Mouse (Mus musculus) limb, embryonic 12.5 days (tissue): Measurements from ENCODE around the gene Rapgef2. TPM values are rescaled to one million over a fixed set of nuclear protein-coding genes. Genes with fewer than 3 reads are reported as not detected.

ENCODE experiments used
- ATAC-seq: fragments of 200-750 bp; cut with Nextera tagmentation; 2 replicates; pipeline ENCODE4 v1.8.0; 2017; ENCODE audit warnings: low read depth, moderate TSS enrichment; ENCODE audit not compliant: insufficient number of reproducible peaks, insufficient read depth, low FRiP score, low TSS enrichment
- H3K27ac ChIP-seq: fragments of 300-500 bp; sonication (generic); 2 replicates; pipeline ENCODE4 v1.5.1; 2016; ENCODE audit warnings: mild to moderate bottlenecking, moderate library complexity
- H3K27me3 ChIP-seq: fragments of 300-500 bp; sonication (generic); 2 replicates; pipeline ENCODE4 v1.6.1; 2016; ENCODE audit warnings: mild to moderate bottlenecking, moderate library complexity
- H3K36me3 ChIP-seq: fragments of 300-500 bp; sonication (generic); 2 replicates; pipeline ENCODE4 v1.6.1; 2016; ENCODE audit warnings: mild to moderate bottlenecking, moderate library complexity
- H3K4me1 ChIP-seq: fragments of 300-500 bp; sonication (generic); replicated peaks from 2 replicates; pipeline ENCODE4 v1.6.1; 2016
- H3K4me2 ChIP-seq: fragments of 300-500 bp; sonication (generic); 2 replicates; pipeline ENCODE4 v1.6.1; 2016; ENCODE audit warnings: mild to moderate bottlenecking, moderate library complexity
- H3K4me3 ChIP-seq: fragments of 300-500 bp; sonication (generic); replicated peaks from 2 replicates; pipeline ENCODE4 v1.5.1; 2016; ENCODE audit warnings: mild to moderate bottlenecking
- H3K9ac ChIP-seq: fragments of 300-500 bp; sonication (generic); replicated peaks from 2 replicates; pipeline ENCODE4 v1.6.1; 2016; ENCODE audit warnings: mild to moderate bottlenecking, moderate library complexity
- H3K9me3 ChIP-seq: fragments of 300-500 bp; sonication (generic); 2 replicates; pipeline ENCODE4 v1.6.1; 2016; ENCODE audit warnings: mild to moderate bottlenecking, moderate library complexity
- WGBS: fragments of 180-500 bp; shearing (Covaris S2); methylation state at CpG from one replicate; pipeline ENCODE4 v1.1.7; 2016; 5-methylcytosine and 5-hydroxymethylcytosine counted together
- polyA plus RNA-seq: library from polyadenylated mRNA; unstranded; fragments of >200 nt; fragmentation: Nextera tagmentation; extraction: Ambion mirVana; gene quantifications from 2 replicates; pipeline ENCODE4 v1.2.1, GENCODE M21; 2016

Rapgef2 gene
- polyA plus RNA-seq, 1 experiment from 2014 or later, result 9.8 TPM

DNA sequence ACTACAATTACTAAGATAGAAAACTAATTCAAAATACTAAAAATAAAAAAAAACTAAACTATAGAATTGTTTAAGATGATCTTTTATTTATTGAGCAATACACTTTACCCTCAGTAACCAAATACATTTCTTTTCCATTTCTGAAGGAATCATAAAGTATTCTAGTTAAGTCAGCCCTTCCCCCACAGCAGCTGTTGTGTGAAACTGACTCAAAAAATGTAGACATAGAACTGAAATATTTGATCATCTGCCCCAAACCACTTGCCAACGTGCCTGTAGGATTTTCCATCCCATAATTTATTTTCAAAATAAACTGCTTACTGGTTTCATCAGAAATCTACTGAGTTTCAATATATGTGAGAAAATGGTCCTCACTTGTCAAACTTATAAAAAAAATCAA, 36.4 kb downstream of the Rapgef2 start:
- Histone ChIP-seq H3K9ac (no peak overlapping the region), H3K4me3 (no peak overlapping the region), H3K27me3 (no peaks in the 10 kb centered on the region), H3K27ac (no peak overlapping the region), H3K4me1 (peaks cover 14% of the 10 kb centered on the region; the same call in 1 of the 2 replicates), H3K9me3 (peaks cover 5% of the 10 kb centered on the region; the same call in 1 of the 2 replicates), H3K36me3 (no peaks in the 10 kb centered on the region), H3K4me2 (no peak overlapping the region)
- 71% methylated on average over 1 of the region's 1 CpGs for WGBS
- ATAC-seq, result no peak

DNA sequence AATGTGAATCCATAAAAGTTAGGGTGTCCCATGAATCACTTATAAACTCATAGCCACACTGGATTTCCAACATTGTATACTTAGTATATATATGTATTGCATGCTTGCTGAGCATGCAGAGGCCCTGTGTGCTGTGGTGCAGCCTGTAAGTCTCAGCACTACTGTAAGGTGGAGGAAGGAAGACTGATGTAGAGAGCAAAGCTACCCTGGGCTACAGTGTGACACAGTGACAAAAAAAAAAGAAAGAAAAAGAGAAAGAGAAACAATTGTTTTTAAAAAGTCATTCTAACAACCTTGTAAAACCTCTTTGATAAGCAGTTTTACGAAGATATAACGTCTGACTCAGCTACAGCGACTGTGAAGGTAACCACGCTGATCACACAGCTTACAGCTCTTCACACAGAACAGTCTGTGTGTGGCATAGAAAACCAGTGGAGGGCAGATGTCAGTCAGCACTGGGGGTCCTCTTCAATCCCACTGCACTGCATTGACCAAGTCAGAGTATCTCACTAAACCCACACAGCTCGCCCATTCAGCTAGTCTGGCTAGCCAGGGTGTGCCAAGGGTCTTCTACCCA, 37.6 kb downstream of the Rapgef2 start:
- no peak overlapping the region for H3K9ac ChIP-seq
- 78% methylated on average over 5 of the region's 5 CpGs for WGBS
- no peak for ATAC-seq

DNA sequence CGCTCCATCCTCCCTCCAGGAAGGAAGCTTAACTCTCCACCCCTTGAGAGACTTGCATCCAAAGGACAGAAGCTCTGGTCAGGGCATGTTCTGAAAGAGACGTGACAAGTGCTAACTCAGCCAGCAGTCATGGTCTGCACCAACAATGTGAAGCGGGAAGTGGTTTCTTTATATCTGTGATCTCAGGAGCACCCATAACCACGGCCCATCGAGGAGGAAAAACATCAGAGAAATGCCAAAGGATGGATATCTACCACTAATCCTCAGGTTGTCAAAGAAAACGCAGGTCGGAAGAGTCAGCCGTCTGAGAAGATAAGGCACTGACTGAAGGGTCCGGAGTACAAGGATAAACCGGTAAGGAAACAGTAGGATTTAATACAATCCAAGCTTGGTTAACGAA, 38.1 kb downstream of the Rapgef2 start:
- H3K27me3 ChIP-seq, result no peaks in the 10 kb centered on the region
- no peak overlapping the region for H3K4me2 ChIP-seq
- H3K9ac ChIP-seq, result no peak overlapping the region
- 88% methylated on average over 11 of the region's 11 CpGs for WGBS
- H3K9me3 ChIP-seq, result peaks cover 5% of the 10 kb centered on the region; the same call in 1 of the 2 replicates
- ATAC-seq, result no peak
- H3K36me3 ChIP-seq, result no peaks in the 10 kb centered on the region
- H3K27ac ChIP-seq, result no peak overlapping the region
- peaks cover 14% of the 10 kb centered on the region; the same call in 1 of the 2 replicates for H3K4me1 ChIP-seq
- H3K4me3 ChIP-seq, result no peak overlapping the region

More for the DNA sequence above, 37.6 kb downstream of the Rapgef2 start:
- H3K36me3 ChIP-seq, result no peaks in the 10 kb centered on the region
- no peak overlapping the region for H3K4me3 ChIP-seq
- peaks cover 5% of the 10 kb centered on the region; the same call in 1 of the 2 replicates for H3K9me3 ChIP-seq
- H3K27ac ChIP-seq, result no peak overlapping the region
- peaks cover 14% of the 10 kb centered on the region; the same call in 1 of the 2 replicates for H3K4me1 ChIP-seq
- no peaks in the 10 kb centered on the region for H3K27me3 ChIP-seq
- H3K4me2 ChIP-seq, result no peak overlapping the region

DNA sequence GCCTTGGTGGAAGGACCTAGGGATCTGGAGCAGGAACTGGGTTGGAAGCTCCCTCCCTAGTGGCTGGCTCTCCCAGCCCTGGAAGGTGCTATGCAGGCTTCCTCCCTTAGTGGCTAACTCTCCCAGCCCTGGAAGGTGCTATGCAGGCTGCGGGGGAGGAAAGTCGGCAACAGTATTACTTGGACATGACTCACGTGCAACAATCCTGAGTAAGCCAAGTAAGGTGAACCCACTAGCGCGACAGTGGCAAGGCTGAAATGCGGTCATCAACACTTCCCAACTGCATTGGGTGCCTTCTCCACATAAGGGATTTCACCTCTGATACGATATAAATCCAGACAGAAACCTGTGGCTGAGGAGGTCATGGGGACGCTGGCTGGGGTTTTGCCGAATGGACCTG, 42.0 kb downstream of the Rapgef2 start:
- Histone ChIP-seq H3K4me2 (no peak overlapping the region), H3K27ac (no peak overlapping the region)

DNA sequence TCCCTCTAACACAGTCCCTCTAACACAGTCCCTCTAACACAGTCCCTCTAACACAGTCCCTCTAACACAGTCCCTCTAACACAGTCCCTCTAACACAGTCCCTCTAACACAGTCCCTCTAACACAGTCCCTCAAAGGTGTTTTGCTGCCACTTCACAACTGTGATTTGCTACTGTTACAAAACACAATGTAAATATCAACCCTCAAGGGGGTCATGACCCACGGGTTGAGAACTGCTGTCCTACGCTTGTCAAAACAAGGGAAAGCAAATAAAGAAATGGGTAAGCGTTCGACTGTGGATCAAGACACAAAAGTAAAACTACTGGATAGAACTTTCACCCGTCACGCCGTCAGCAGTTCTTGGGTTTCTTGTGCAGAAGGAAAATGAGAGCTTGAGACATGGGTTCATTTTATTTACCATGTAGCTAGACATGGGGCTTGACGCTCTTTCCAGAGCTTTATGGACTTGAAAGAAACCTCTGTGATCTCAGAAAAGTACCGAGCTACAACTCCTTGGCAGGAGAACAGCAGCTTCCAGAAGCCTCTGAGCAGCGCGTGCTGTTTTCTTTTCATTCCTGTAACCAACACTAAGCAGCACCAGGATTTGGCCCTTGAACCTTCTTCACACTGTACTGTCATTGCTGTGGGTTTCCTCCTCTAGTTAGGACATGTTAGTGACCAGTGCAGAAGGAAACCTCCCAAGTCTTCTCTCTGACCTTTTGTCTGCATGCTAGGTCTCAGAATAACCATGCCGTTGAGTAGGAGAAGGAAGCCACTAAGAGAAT, 43.2 kb downstream of the Rapgef2 start:
- Histone ChIP-seq H3K27ac (no peak overlapping the region), H3K4me3 (no peak overlapping the region), H3K9ac (no peak overlapping the region), H3K4me2 (no peak overlapping the region), H3K27me3 (no peaks in the 10 kb centered on the region), H3K9me3 (no peaks in the 10 kb centered on the region), H3K36me3 (no peaks in the 10 kb centered on the region), H3K4me1 (peaks cover 8% of the 10 kb centered on the region; the same call in 1 of the 2 replicates)
- 76% methylated on average over 12 of the region's 12 CpGs for WGBS
- no peak for ATAC-seq

More for the DNA sequence above, 42.0 kb downstream of the Rapgef2 start:
- H3K4me3 ChIP-seq, result no peak overlapping the region
- ATAC-seq, result no peak
- H3K9me3 ChIP-seq, result no peaks in the 10 kb centered on the region
- no peaks in the 10 kb centered on the region for H3K36me3 ChIP-seq
- WGBS, result 84% methylated on average over 9 of the region's 9 CpGs
- no peak overlapping the region for H3K9ac ChIP-seq
- H3K27me3 ChIP-seq, result no peaks in the 10 kb centered on the region
- peaks cover 14% of the 10 kb centered on the region; the same call in 1 of the 2 replicates for H3K4me1 ChIP-seq

DNA sequence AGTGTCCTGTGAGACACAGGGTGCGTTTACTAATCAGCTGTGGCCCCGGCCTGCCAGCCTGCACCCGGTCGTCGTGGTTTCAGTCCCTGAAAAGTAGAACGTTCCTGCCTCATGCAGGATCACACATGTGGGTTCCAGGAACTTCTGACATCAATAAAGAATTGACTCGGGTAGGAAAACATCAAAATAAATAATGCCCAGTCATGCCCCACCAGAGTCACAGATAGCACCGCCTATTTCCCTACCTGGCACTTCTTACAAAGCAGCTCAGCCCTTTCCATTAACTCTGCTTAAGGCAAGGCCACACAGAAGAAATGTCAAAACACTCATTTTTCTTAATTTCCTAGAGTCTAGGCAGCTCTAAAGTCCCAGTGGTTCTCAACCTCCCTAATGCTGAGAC, 44.0 kb downstream of the Rapgef2 start:
- Histone ChIP-seq H3K36me3 (no peaks in the 10 kb centered on the region), H3K27ac (no peak overlapping the region), H3K4me1 (peaks cover 4% of the 10 kb centered on the region; the same call in 1 of the 2 replicates), H3K4me2 (no peak overlapping the region), H3K27me3 (no peaks in the 10 kb centered on the region), H3K9ac (no peak overlapping the region), H3K4me3 (no peak overlapping the region), H3K9me3 (no peaks in the 10 kb centered on the region)
- no peak for ATAC-seq
- 69% methylated on average over 8 of the region's 8 CpGs for WGBS

DNA sequence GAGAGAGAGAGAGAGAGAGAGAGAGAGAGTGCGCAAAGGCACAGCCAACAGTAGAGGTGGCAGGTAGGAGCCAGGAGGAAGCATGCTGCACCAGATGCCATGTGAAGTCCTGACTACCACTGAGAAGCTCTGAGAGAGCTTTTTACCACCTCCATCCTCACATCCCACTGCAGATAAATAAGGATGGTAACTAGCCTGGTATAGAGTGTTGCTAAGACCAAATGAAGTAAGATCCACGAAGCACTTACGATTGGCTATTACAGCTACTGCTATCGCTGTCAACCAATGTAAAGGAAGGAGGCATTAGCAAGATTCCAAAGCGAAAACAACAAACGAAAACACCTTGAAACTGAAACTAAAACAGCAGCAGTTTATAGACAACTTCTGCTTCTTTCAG, 47.3 kb downstream of the Rapgef2 start:
- no peaks in the 10 kb centered on the region for H3K9me3 ChIP-seq

DNA sequence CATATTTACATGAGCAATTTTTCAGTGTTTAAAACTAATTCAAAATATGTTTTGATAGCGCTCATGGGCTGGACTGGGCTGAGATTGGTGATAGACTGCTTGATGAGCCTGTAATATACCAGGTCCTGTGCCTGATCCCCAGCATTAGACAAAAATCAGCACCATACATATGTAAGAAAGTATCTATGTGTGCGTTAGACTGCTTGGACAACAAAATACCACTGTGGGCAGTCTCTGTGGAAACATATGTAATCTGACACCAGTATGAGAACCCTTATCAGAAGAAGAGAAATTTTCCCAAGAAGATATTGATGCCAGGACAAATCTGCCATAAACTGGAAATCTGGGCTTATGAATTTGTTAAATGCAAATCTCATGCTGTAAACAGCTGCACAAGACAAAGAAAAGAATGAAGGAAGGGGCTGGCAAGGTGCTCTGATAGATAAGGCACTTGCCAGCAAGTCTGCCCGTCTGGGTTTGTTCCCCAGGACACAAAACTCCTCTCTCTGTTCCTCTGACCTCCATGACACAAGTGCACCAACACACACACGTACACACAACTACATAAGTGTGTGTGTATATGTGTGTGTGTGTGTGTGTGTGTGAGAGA, 47.8 kb downstream of the Rapgef2 start:
- Histone ChIP-seq H3K4me3 (no peak overlapping the region), H3K4me1 (peaks cover 28% of the 10 kb centered on the region), H3K9ac (no peak overlapping the region), H3K36me3 (no peaks in the 10 kb centered on the region), H3K27me3 (no peaks in the 10 kb centered on the region), H3K9me3 (no peaks in the 10 kb centered on the region), H3K4me2 (no peak overlapping the region), H3K27ac (no peak overlapping the region)
- no peak for ATAC-seq
- WGBS, result 83% methylated on average over 4 of the region's 4 CpGs

More for the DNA sequence above, 47.3 kb downstream of the Rapgef2 start:
- H3K4me2 ChIP-seq, result no peak overlapping the region
- H3K36me3 ChIP-seq, result no peaks in the 10 kb centered on the region
- H3K27ac ChIP-seq, result no peak overlapping the region
- ATAC-seq, result no peak
- no peak overlapping the region for H3K4me3 ChIP-seq
- H3K9ac ChIP-seq, result no peak overlapping the region
- 85% methylated on average over 6 of the region's 6 CpGs for WGBS
- H3K4me1 ChIP-seq, result peaks cover 23% of the 10 kb centered on the region
- no peaks in the 10 kb centered on the region for H3K27me3 ChIP-seq

DNA sequence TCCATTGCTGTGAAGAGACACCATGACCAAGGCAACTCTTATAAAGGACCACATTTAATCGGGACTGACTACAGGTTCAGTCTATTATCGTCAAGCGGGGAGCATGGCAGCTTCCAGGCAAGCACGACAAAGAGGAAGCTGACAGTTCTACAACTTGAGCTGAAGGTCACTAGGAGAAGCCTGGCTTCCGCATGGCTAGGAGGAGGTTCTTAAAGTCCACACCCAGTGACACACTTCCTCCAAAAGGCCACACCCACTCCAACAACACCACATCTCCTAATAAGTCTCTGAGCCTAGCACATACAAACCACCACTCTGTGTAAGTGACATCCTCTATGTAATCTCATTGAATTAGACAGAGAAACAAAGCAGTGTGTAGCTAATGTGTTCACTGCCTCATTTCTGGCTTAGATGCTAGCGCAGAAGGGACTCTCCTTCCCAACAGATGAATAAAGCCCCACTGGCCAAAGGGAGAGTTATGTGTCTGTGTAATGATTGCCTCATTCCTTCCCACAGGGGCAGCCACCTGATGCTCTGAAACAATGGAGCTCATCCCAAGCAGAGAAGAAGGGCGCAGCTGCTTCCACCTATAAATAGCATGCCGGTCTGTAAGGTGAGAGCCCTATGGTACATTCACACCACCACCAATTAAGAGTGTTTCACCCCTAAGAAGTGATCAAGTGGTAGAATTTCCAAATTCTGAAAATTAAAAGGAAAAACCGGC, 48.5 kb downstream of the Rapgef2 start:
- Histone ChIP-seq H3K27ac (no peak overlapping the region), H3K4me1 (peaks cover 28% of the 10 kb centered on the region), H3K9me3 (no peaks in the 10 kb centered on the region), H3K9ac (no peak overlapping the region), H3K4me3 (no peak overlapping the region), H3K4me2 (no peak overlapping the region), H3K36me3 (no peaks in the 10 kb centered on the region), H3K27me3 (no peaks in the 10 kb centered on the region)
- ATAC-seq, result no peak
- WGBS, result 93% methylated on average over 9 of the region's 9 CpGs

DNA sequence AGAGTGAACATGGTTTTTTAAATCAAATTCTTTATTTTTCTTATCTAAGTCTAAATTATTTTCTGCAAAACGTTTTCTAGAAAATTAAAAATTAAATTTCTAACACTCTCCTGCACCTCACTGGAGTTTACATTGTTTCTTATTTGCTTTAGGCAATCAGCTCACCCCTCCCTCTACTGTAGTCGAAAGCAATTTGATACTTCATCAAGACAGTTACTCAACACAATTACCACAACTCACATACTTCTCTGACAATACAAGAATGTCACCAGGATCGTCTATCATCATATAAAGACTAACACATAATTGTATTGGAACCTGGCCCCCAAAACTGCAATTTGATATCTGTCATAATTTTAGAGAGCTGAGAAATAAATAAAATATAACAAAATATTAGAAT, 51.8 kb downstream of the Rapgef2 start:
- H3K27ac ChIP-seq, result no peak overlapping the region
- no peak overlapping the region for H3K4me3 ChIP-seq
- no peaks in the 10 kb centered on the region for H3K27me3 ChIP-seq
- H3K36me3 ChIP-seq, result no peaks in the 10 kb centered on the region
- ATAC-seq, result no peak
- no peaks in the 10 kb centered on the region for H3K9me3 ChIP-seq
- peaks cover 28% of the 10 kb centered on the region for H3K4me1 ChIP-seq
- 66% methylated on average over 3 of the region's 3 CpGs for WGBS
- H3K9ac ChIP-seq, result no peak overlapping the region
- no peak overlapping the region for H3K4me2 ChIP-seq
